Mouse (Mus musculus) midbrain, postnatal 0 days (tissue): ENCODE data around the gene Dtd1. TPM values are rescaled to one million over a fixed set of nuclear protein-coding genes. Genes with fewer than 3 reads are reported as not detected.

Experiments
- ATAC-seq: fragments of 200-750 bp; cut with Nextera tagmentation; 2 replicates; pipeline ENCODE4 v1.8.0; 2017; ENCODE audit warnings: moderate number of reproducible peaks, mild to moderate bottlenecking, moderate TSS enrichment, moderate library complexity; ENCODE audit not compliant: low FRiP score
- DNase-seq: peaks from one replicate; pipeline ENCODE4 v3.0.0-alpha.2; 2015; ENCODE audit warnings: low spot score
- H3K27ac ChIP-seq: fragments of 300-500 bp; sonication (generic); 2 replicates; pipeline ENCODE4 v1.5.1; 2014; ENCODE audit warnings: low read depth, mild to moderate bottlenecking, low read length, mixed read lengths
- H3K27me3 ChIP-seq: fragments of 300-500 bp; sonication (generic); 2 replicates; pipeline ENCODE4 v1.6.1; 2014; ENCODE audit warnings: low read length, control low read depth, mixed read lengths; ENCODE audit not compliant: insufficient read depth
- H3K36me3 ChIP-seq: fragments of 300-500 bp; sonication (generic); 2 replicates; pipeline ENCODE4 v1.6.1; 2014; ENCODE audit warnings: low read length, control low read depth, mixed read lengths; ENCODE audit not compliant: insufficient read depth
- H3K4me1 ChIP-seq: fragments of 300-500 bp; sonication (generic); 2 replicates; pipeline ENCODE4 v1.6.1; 2014; ENCODE audit warnings: mild to moderate bottlenecking, control low read depth, antibody characterized with exemption, low read length, mixed read lengths; ENCODE audit not compliant: insufficient read depth
- H3K4me2 ChIP-seq: fragments of 300-500 bp; sonication (generic); 2 replicates; pipeline ENCODE4 v1.6.1; 2014; ENCODE audit warnings: low read depth, mild to moderate bottlenecking, low read length, mixed read lengths; ENCODE audit not compliant: poor library complexity, severe bottlenecking
- H3K4me3 ChIP-seq: fragments of 300-500 bp; sonication (generic); 2 replicates; pipeline ENCODE4 v1.5.1; 2014; ENCODE audit warnings: low read depth, mild to moderate bottlenecking, low read length, moderate library complexity
- H3K9ac ChIP-seq: fragments of 300-500 bp; sonication (generic); replicated peaks from 2 replicates; pipeline ENCODE4 v1.6.1; 2014; ENCODE audit warnings: mild to moderate bottlenecking, low read length, moderate library complexity, mixed read lengths; ENCODE audit not compliant: poor library complexity, severe bottlenecking
- H3K9me3 ChIP-seq: fragments of 300-500 bp; sonication (generic); 2 replicates; pipeline ENCODE4 v1.6.1; 2016; ENCODE audit warnings: low read length, control low read depth
- CTCF ChIP-seq: IDR thresholded peaks from 2 replicates; pipeline ENCODE4 v1.5.1; 2016; ENCODE audit warnings: antibody characterized with exemption, mild to moderate bottlenecking
- WGBS: fragments of 180-500 bp; shearing (Covaris S2); extraction: QIAGEN DNeasy Blood & Tissue Kit; methylation state at CpG from one replicate; pipeline ENCODE4 v1.1.7; 2014; 5-methylcytosine and 5-hydroxymethylcytosine counted together
- polyA plus RNA-seq: library from polyadenylated mRNA; unstranded; fragments of >200 nt; fragmentation: Nextera tagmentation; extraction: Ambion mirVana; gene quantifications from 2 replicates; pipeline ENCODE4 v1.2.1, GENCODE M21; 2015
- total RNA-seq: library from RNA; depleted of rRNA; stranded (reverse); fragments of >200 nt; gene quantifications from 2 replicates; pipeline ENCODE4 v1.2.3, GENCODE M21; 2014

Gene Dtd1
- total and polyA plus RNA-seq, 2 experiments from 2014 or later = 88.7 to 202 TPM

GRCm38 (mm10) chr2:144637204-144637603, 37.5 kb downstream of the Dtd1 start:
- peaks cover 3% of the 10 kb centered on the region; the same call in 1 of the 2 replicates for H3K36me3 ChIP-seq
- no peaks in the 10 kb centered on the region for H3K27me3 ChIP-seq
- no peak for DNase-seq
- no peak overlapping the region for H3K4me3 ChIP-seq
- no peak overlapping the region for H3K27ac ChIP-seq
- H3K9ac ChIP-seq = no peak overlapping the region
- no peak for ATAC-seq
- 88% methylated on average over 4 of the region's 4 CpGs for WGBS
- no peaks in the 10 kb centered on the region for H3K4me1 ChIP-seq
- TF ChIP-seq CTCF = no peak
- H3K4me2 ChIP-seq = no peak overlapping the region
- H3K9me3 ChIP-seq = no peaks in the 10 kb centered on the region

GRCm38 (mm10) chr2:144637671-144638395, 38.1 kb downstream of the Dtd1 start:
- 72% methylated on average over 12 of the region's 12 CpGs for whole genome bisulfite sequencing
- Histone ChIP-seq H3K36me3 (no peaks in the 10 kb centered on the region), H3K4me2 (no peak overlapping the region), H3K27ac (no peak overlapping the region), H3K9me3 (no peaks in the 10 kb centered on the region), H3K9ac (no peak overlapping the region), H3K4me1 (no peaks in the 10 kb centered on the region), H3K27me3 (no peaks in the 10 kb centered on the region), H3K4me3 (no peak overlapping the region)
- DNase-seq (peak; percentile 32), ATAC-seq (peak; percentile 21; the same call in 1 of the 2 replicates)
- no peak for TF ChIP-seq CTCF

GRCm38 (mm10) chr2:144638719-144639118, 39.0 kb downstream of the Dtd1 start:
- peak; percentile 86 for TF ChIP-seq CTCF
- no peak overlapping the region for H3K9ac ChIP-seq
- no peaks in the 10 kb centered on the region for H3K27me3 ChIP-seq
- no peak overlapping the region for H3K4me2 ChIP-seq
- WGBS = 50% methylated on average over 4 of the region's 4 CpGs
- H3K4me1 ChIP-seq = no peaks in the 10 kb centered on the region
- DNase-seq (peak; percentile 72), ATAC-seq (no peak)
- no peaks in the 10 kb centered on the region for H3K36me3 ChIP-seq
- no peak overlapping the region for H3K27ac ChIP-seq
- H3K9me3 ChIP-seq = no peaks in the 10 kb centered on the region
- H3K4me3 ChIP-seq = no peak overlapping the region

GRCm38 (mm10) chr2:144640101-144640500, 40.4 kb downstream of the Dtd1 start:
- Histone ChIP-seq H3K27ac (no peak overlapping the region), H3K36me3 (no peaks in the 10 kb centered on the region), H3K9ac (no peak overlapping the region), H3K4me2 (no peak overlapping the region), H3K9me3 (no peaks in the 10 kb centered on the region), H3K27me3 (no peaks in the 10 kb centered on the region), H3K4me3 (no peak overlapping the region), H3K4me1 (no peaks in the 10 kb centered on the region)
- 68% methylated on average over 7 of the region's 7 CpGs for WGBS
- ATAC-seq (no peak), DNase-seq (no peak)
- TF ChIP-seq CTCF = no peak

- 88% methylated on average over 4 of the region's 4 CpGs for WGBS
- no peak for TF ChIP-seq CTCF
- Histone ChIP-seq H3K27me3 (no peaks in the 10 kb centered on the region), H3K9me3 (no peaks in the 10 kb centered on the region), H3K36me3 (no peaks in the 10 kb centered on the region), H3K4me3 (no peak overlapping the region), H3K9ac (no peak overlapping the region), H3K4me2 (no peak overlapping the region), H3K27ac (no peak overlapping the region), H3K4me1 (0 out of 2 replicates have a peak, but pooled peaks cover 2% of the 10 kb centered on the region)
- no peak for DNase-seq
- ATAC-seq = no peak
These were observed 42.3 kb downstream of the Dtd1 start for GRCm38 (mm10) chr2:144641991-144642390.

DNA sequence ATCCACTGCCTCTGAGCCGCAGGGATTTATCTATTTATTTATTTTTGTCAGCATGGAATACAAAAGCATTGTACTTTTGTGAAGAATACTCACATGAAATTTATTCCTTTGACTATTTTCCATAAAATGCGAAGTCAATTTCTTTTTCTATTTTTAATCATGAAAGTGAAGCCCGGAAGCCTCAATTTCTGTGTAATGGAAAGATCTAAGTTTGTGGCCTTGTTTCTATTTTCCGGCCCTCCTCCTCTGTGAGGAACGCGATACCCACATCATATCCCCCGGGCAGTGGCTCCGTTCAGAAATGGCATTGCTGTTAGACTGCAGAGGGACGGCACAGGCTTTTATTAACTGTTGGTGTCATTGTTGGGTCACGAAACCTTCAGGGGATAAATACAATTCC, 46.7 kb downstream of the Dtd1 start:
- no peak for DNase-seq
- no peak for TF ChIP-seq CTCF
- Histone ChIP-seq H3K4me1 (0 out of 2 replicates have a peak, but pooled peaks cover 2% of the 10 kb centered on the region), H3K27ac (no peak overlapping the region), H3K9ac (no peak overlapping the region), H3K27me3 (no peaks in the 10 kb centered on the region), H3K9me3 (no peaks in the 10 kb centered on the region), H3K36me3 (no peaks in the 10 kb centered on the region), H3K4me2 (no peak overlapping the region), H3K4me3 (no peak overlapping the region)
- WGBS = 49% methylated on average over 10 of the region's 10 CpGs
- no peak for ATAC-seq
